Mouse (Mus musculus) urinary bladder, postnatal 4 days (tissue): Measurements from ENCODE around the gene Phlpp1.

ENCODE experiments used
- DNase-seq, 2 experiments: peaks; one replicate each; pipeline ENCODE4 v3.0.0; 2021 to 2022; ENCODE audit warnings: low spot score in 2 of 2

Gene Phlpp1

GRCm38 (mm10) chr1:106171241-106172220 is at the start of gene Phlpp1:
Gene Phlpp1 (plus strand): TSS chr1:106171752.
- peak; percentile 100 for DNase-seq

GRCm38 (mm10) chr1:106126601-106127000 is 45.0 kb upstream of the Phlpp1 start:
- DNase-seq: no peak

- DNase-seq: no peak
These were observed 39.7 kb upstream of the Phlpp1 start for GRCm38 (mm10) chr1:106131697-106132349.

GRCm38 (mm10) chr1:106132350-106132700 is 39.2 kb upstream of the Phlpp1 start:
- DNase-seq: no peak

- DNase-seq: no peak
These were observed 32.9 kb upstream of the Phlpp1 start for GRCm38 (mm10) chr1:106138691-106139090.

GRCm38 (mm10) chr1:106139137-106139536 is 32.4 kb upstream of the Phlpp1 start:
- no peak for DNase-seq

DNA sequence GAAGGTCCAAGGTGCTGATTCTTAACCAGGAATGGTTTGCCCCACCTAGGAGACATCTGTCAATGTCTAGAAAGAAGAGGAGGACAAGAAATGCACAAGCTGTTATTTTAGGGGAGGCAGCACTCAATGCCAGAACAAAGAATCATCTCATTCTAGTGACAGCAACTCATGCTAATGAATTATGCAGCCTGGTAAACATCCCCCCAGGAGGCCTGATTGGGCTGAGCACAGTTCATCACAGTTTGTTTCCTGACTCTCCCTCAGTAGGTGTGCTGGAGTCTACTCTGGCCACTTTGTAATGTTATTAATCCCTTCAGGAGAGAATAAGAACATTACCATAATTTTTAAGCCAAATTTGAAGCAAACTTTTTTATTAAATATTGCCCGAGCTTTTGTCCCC is 29.5 kb upstream of the Phlpp1 start:
- DNase-seq: no peak

- DNase-seq: no peak
These were observed 27.0 kb upstream of the Phlpp1 start for GRCm38 (mm10) chr1:106144534-106144933.

- no peak for DNase-seq
These were observed 26.5 kb upstream of the Phlpp1 start for GRCm38 (mm10) chr1:106145055-106145454.

- DNase-seq: no peak
These were observed 25.9 kb upstream of the Phlpp1 start for GRCm38 (mm10) chr1:106145565-106146190.

- no peak for DNase-seq
These were observed 22.9 kb upstream of the Phlpp1 start for GRCm38 (mm10) chr1:106148386-106149380.

DNA sequence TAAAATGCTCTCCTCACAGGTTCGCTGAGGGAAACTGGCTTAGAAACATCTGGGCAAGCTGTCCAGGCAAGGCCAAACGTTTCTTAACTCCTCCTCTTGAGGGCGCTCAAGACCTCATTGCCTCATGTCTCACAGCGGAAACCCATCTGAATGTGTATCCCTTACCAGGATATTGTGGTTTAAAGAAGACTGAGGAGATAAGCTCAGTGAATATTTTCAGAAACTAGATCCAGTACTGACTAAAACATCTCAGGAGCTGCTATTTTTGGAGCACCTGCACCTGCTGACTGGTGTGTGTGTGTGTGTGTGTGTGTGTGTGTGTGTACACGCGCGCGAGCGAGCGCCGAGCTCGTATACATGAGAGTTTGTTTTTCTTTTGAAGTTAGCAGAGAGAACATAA is 19.7 kb upstream of the Phlpp1 start:
- no peak for DNase-seq

DNA sequence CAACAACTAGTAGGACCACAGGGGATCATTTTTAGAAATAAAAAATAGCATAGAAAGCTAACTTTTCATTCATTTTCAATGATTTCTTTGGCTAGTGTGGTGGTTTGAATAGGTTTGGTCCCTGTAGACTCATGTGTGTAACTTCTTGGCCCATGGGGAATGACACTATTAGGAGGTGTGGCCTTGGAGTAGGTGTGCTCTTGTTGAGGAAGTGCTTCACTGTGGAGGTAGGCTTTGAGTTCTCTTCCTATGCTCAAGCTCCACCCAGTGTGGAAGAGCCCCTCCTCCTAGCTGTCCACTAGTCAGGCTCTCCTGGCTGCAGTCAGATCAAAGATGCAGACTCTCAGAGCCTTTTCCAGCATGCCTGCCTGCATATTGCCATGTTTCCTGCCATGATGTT is 18.8 kb upstream of the Phlpp1 start:
- DNase-seq: no peak

GRCm38 (mm10) chr1:106154590-106154989 is 17.0 kb upstream of the Phlpp1 start:
- DNase-seq: no peak

- DNase-seq: no peak
These were observed 16.4 kb upstream of the Phlpp1 start for GRCm38 (mm10) chr1:106155087-106155567.

DNA sequence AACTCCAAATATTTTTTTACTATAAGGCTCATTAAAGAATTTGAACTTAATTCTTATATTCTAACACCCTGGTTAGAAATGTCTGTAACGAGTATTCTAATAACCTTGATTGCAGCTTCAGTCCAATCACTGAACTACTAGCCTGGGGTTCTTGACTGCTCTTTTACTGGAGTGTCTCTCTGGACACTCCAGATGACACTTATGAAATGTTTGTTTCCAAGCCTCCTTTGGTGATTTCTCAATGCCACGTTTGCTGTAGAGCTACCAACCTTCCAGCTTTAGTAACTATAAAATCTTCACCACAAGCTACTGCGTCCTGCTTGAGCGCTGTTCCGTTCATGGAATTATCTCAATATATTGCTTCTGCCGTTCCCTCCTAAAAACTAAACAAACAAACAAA is 15.8 kb upstream of the Phlpp1 start:
- no peak for DNase-seq

DNA sequence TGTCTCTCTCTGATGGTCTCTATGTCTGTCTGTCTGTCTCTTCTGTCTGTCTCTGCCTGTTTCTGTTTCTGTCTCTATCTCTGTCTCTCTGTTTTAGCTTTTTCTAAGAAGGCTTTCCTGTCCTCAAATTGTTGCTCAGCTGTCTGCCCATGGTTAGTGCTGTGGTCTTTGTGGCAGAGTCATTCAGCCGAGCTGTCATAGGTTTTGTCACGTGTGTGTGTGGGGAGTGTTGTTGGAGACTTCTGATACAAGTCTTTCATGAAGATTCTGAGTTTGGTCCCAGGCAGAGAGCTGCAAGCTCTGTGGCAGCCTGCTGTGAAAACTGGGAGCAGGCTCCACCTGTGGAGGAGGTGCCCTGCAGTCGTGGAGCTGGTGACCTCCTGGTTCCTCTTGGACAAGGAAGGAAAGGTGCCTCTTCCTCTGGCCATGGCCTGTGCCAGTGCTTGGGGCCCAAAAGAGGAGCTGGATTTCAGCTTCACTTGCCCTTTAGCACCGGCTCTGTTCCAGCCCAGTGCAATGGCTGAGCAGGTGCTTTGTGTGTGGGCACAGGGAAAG is 13.5 kb upstream of the Phlpp1 start:
- no peak for DNase-seq

DNA sequence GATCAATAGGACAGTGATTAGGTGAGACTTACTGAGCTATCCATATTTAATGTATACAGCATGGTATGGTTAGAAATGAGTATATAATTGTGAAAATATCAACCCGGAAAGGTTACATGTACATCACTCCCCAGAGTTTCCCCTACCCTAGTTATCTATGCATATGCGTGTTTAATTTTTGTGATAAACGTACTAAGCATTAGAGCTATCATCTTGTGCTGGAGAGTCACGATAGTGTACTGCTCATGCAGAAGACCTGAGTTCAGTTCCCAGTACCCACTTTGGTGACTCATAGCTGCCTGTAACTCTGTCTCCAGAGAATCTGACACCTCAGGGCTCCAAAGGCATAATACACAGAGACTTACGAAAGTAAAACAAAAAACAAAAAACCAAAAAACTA is 11.9 kb upstream of the Phlpp1 start:
- no peak for DNase-seq

GRCm38 (mm10) chr1:106160916-106161315 is 10.6 kb upstream of the Phlpp1 start:
- no peak for DNase-seq

- no peak for DNase-seq
These were observed 9.0 kb upstream of the Phlpp1 start for GRCm38 (mm10) chr1:106162581-106162980.

- DNase-seq: no peak
These were observed 8.2 kb upstream of the Phlpp1 start for GRCm38 (mm10) chr1:106163401-106163800.
